Mouse (Mus musculus): Measurements from ENCODE around the gene Dlgap1. TPM values are rescaled to one million over a fixed set of nuclear protein-coding genes. Genes with fewer than 3 reads are reported as not detected.

The Dlgap1 gene
- total RNA-seq, 2 experiments from 2014 or later, result 0.05 to 0.22 TPM

DNA sequence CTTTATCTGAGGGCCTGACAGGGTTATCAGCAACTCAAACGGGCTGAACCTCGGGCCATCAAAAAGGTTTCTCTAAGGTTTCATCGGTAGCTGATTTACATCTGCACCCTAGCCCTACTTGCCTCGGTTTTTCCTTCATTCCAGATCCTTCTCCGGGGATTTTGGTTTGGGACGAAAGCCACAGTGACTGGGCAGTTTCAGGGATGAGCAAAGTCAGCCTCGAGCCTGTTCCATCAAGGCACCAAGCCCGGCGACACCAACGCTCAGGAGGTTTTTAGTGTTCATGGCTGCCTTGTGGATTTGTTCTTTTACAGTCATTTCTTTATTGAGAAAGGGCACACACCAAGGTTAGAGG, 779.6 kb downstream of the Dlgap1 start:
- intact Hi-C loops (cut with DNase I), result no loop called here
- TF ChIP-seq CTCF (IDR thresholded peaks at IDR 0.05), result no peak
- H3K27ac ChIP-seq, result peak overlapping the region; percentile 87
- H3K4me3 ChIP-seq, result peak overlapping the region; percentile 65
- no peak for DNase-seq

DNA sequence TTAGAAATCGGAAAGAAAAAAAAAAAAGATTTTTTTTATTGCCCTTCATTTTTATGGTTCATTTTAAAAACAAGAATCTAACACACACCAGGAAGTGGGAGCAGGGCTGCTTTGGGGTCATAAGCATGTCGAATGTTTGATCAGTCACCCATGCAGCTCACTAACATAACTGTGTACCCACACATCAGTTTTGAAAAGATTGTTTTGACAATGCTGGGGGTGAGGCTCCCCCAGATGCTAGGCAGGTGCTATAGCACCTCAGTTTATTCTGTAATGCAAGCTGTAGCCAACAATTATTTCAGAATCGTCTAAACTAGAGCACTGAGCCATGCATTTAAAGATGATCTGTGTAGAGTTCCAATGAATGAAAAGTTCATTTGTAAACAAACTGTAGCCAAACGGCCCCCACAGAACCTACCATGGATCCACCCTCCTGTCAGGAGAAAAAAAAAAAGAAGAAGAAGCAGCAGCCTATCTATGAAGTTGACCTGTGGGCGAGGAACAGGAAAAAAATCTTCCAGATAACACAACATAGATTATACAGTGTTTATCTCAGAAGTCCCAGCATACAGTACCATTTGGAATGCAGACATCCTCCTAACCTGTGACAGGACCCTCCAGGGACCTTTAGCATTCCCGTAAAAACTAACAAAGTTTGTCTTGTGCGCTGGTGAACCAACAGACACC, 780.2 kb downstream of the Dlgap1 start:
- peak overlapping the region; percentile 87; the same call in 1 of the 2 replicates for H3K27ac ChIP-seq
- intact Hi-C loops (cut with DNase I), result no loop called here

GRCm38 (mm10) chr17:70750236-70751160, 781.6 kb downstream of the Dlgap1 start:
- H3K27ac ChIP-seq, result peak overlapping the region; percentile 84
- DNase-seq, result no peak
- peak overlapping the region; percentile 64 for H3K4me3 ChIP-seq
- no peak for TF ChIP-seq CTCF (IDR thresholded peaks at IDR 0.05)
- intact Hi-C loops (cut with DNase I), result no loop called here

More for the DNA sequence above, 780.2 kb downstream of the Dlgap1 start:
- H3K4me3 ChIP-seq, result no peak overlapping the region
- no peak for TF ChIP-seq CTCF (IDR thresholded peaks at IDR 0.05)
- DNase-seq, result no peak

DNA sequence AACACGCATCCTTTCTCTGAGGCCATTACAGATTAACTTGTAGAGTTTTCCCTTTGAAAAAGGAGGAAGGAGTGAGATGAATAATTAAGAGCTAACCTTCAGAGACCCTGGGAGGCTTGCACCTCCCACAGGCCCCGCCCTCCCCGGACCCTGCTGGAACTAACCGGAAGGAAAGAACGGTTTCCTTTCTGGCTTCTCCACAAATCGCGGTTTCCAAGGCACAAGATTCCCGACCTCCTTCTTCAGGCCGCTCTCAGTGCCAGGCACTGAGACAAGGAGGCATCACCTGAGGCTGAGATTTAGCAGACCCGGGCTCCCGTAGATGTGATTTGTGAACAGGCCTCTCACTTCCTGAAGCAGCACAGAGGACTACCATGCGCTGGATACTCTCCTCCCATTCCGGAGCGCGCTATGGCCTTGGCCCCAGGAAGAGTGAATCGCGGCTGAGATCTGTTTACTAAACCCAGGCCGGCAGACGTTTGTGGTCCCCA, 782.3 kb downstream of the Dlgap1 start:
- TF ChIP-seq CTCF (IDR thresholded peaks at IDR 0.05), result no peak
- intact Hi-C loops (cut with DNase I), result no loop called here
- H3K27ac ChIP-seq, result peak overlapping the region; percentile 84
- H3K4me3 ChIP-seq, result peak overlapping the region; percentile 64
- peak; percentile 44 for DNase-seq

DNA sequence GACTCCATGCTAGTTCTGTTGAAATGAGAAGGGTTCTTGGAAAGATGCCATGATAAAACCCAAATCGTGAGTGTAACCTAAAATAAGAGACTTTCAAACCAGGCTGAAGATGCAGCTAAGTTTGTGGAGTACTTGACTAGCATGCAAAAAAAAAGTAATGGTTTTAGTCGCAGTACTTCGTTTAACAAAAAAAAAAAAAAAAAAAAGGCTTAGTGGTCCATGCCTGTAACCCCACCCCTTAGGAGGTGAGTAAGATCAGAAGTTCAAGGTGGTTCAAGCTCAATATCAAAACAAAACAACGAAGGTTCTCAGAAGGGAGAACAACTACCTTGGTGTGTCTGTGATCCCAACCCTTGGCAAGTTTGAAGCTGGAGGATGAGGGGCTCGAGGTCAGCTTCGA, 782.8 kb downstream of the Dlgap1 start:
- TF ChIP-seq CTCF (IDR thresholded peaks at IDR 0.05), result no peak
- no peak for DNase-seq
- intact Hi-C loops (cut with DNase I), result no loop called here
- H3K4me3 ChIP-seq, result peak overlapping the region; percentile 64
- peak overlapping the region; percentile 84 for H3K27ac ChIP-seq

DNA sequence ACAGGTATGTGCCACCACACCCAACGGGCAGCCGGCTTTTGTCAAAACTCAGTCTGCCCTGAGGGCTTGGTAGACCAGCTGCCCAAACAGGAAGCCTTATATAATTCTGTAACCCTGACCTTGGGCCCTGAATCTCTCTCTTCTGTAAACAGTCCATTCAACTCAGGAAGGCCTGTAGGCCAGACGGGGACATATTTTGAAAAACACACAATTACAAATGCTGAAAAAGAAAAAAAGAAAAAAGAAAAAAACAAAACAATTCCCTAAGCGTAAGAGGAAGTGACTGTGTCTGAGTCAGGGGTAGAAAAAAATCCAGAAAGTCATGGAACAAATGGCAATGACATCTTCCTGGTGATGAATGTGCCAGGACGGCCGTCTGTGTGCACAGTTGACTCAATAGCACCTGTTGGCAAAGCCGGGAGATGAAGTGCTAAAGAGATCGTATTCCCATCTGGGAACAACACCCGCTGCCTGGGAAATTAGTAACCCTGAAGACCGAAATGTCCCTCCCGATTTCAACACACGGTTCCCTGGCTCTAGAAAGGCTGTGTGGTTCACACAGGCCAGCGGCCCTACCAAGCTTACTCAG, 784.7 kb downstream of the Dlgap1 start:
- intact Hi-C loops (cut with DNase I), result no loop called here
- Histone ChIP-seq H3K27ac (peak overlapping the region; percentile 86), H3K4me3 (no peak overlapping the region)
- peak; percentile 35 for DNase-seq
- TF ChIP-seq CTCF (IDR thresholded peaks at IDR 0.05), result no peak

DNA sequence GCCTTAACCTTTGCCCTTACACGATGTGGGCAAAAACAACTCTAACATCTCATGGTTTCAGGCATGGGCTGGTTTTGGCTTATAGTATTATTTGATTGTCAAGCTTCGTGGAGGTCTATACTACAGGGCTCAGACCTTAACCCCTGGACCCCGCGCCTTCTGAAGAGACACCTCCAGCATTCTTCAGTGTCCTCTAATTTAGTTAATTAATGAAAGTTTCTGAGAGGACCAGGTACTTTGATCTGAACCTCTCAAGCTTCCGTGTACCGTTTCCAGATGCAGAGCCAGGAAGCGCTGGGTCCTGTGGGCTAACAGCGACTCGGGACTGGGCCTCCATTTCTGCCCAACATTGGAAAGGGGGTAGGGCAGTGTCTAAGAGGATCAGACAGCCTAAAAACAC, 785.2 kb downstream of the Dlgap1 start:
- peak overlapping the region; percentile 86 for H3K27ac ChIP-seq
- DNase-seq, result no peak
- intact Hi-C loops (cut with DNase I), result no loop called here

GRCm38 (mm10) chr17:70754638-70755037, 785.8 kb downstream of the Dlgap1 start:
- H3K27ac ChIP-seq, result peak overlapping the region; percentile 86; the same call in 1 of the 2 replicates
- no peak for DNase-seq
- intact Hi-C loops (cut with DNase I), result loop anchor here (1.0 to 5.0 kb wide), 2 partner anchors 98 to 214 kb away; partner anchors contain the start of gene Tgif1
- H3K4me3 ChIP-seq, result peak overlapping the region; percentile 79
- no peak for TF ChIP-seq CTCF (IDR thresholded peaks at IDR 0.05)

More for the DNA sequence above, 785.2 kb downstream of the Dlgap1 start:
- no peak for TF ChIP-seq CTCF (IDR thresholded peaks at IDR 0.05)
- no peak overlapping the region for H3K4me3 ChIP-seq

DNA sequence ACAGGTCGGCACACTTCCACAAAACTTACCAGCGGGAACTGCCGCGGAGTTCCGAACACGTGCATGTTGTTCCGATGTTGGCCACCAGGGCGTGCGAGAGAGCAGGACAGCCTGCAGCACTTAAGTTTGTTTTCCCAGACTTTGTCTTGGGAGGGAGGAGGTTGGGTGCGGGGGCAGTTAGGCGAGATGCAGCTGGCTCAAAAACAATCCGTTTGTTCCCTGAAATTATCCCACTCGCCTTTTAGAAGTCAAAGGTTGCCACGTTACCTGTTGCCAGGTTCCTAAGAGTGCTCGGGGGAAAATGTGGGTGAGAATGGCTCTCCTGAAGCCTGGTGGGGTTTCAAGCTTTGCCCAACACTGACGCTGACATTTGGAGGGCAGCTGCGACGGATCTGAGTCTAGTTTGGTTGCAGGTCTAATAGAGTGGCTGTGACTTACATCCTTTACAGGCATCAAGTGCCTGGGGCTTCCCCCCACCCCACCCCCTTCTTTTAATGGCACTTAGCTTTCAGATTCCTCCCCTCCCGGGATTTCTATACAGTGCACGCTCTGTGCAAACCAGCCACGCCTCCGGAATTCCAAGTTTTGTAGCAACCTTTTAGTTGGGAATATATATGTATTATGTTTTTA, 786.3 kb downstream of the Dlgap1 start:
- Histone ChIP-seq H3K4me3 (peak overlapping the region; percentile 79), H3K27ac (peak overlapping the region; percentile 86)
- peak; percentile 96 for TF ChIP-seq CTCF (IDR thresholded peaks at IDR 0.05)
- DNase-seq, result peak; percentile 91
- intact Hi-C loops (cut with DNase I), result loop anchor here (1.0 to 5.0 kb wide), 2 partner anchors 97 to 213 kb away; partner anchors contain the start of gene Tgif1

DNA sequence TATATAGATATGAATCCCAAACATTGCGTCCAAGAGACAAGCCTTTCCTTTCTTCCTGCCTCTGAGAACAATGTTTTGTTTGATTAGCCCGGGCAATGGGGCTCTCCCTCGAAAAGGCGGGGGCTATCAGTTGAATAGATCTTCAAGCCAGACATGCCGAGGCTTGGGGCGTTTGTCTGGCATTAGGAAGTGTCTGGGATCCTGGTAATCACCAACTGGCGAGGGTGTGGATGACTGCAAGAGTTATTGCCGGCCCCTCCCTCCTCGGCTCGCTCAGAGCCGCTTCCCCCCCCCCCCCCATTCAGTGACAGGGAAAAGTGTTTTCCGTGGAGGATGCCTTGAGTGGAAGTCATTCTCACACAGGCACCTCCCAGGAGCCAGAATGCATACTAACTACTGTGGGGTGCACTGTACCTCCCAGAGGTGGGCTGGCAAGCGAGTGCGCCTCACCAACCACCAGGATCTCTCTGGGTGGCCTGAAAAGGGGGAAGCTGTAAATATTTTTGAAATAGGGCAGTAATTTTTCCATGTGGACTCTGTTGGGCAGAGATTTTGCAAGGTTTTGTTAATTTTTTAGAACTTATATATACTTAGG, 786.9 kb downstream of the Dlgap1 start:
- H3K4me3 ChIP-seq, result peak overlapping the region; percentile 79
- intact Hi-C loops (cut with DNase I), result loop anchor here (1.0 to 5.0 kb wide), 2 partner anchors 97 to 213 kb away; partner anchors contain the start of gene Tgif1
- TF ChIP-seq CTCF (IDR thresholded peaks at IDR 0.05), result no peak
- DNase-seq, result no peak
- H3K27ac ChIP-seq, result peak overlapping the region; percentile 86

DNA sequence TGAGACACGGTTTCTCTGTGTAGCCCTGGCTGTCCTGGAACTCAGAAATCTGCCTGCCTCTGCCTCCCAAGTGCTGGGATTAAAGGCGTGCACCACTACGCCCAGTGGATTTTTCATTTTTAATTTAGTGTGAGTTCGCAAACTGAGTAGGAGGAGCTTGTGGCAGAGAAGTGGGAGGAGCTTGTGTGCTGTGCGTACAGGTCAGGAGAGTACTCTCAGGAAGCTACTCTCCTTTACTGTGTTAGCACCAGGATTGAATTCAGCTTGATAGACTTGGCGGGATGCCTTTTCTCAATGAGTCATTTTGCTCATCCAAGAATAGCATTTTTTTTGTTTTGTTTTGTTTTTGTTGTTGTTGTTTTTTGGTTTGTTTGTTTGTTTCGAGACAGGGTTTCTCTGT, 793.1 kb downstream of the Dlgap1 start:
- TF ChIP-seq CTCF (IDR thresholded peaks at IDR 0.05), result no peak
- no peak for DNase-seq
- Histone ChIP-seq H3K4me3 (no peak overlapping the region), H3K27ac (no peak overlapping the region)
- intact Hi-C loops (cut with DNase I), result no loop called here

- intact Hi-C loops (cut with DNase I), result no loop called here
- Histone ChIP-seq H3K4me3 (no peak overlapping the region), H3K27ac (no peak overlapping the region)
- DNase-seq, result no peak
- TF ChIP-seq CTCF (IDR thresholded peaks at IDR 0.05), result no peak
These were observed 793.8 kb downstream of the Dlgap1 start for GRCm38 (mm10) chr17:70762634-70763033.

All from gastrocnemius, adult 2 months (tissue).